Mouse (Mus musculus): ENCODE results near the gene Gm45021.

- TF ChIP-seq GATA1 (IDR thresholded peaks at IDR 0.05; ENCODE audit: low read length) (no peak), TAL1 (IDR thresholded peaks at IDR 0.05; ENCODE audit: low read length) (no peak)
Measured at GRCm38 (mm10) chr6:48601271-48602079, 12.1 kb downstream of the Gm45021 start, which contains the start of gene Zfp775.
